Mouse (Mus musculus) liver, adult (tissue): ENCODE data around the gene Abcf3.

Experiments used
- GATA4 ChIP-seq: IDR thresholded peaks from 2 replicates; pipeline ENCODE4 v1.6.1; 2014; ENCODE audit warnings: mild to moderate bottlenecking, low read length; ENCODE audit not compliant: insufficient replicate concordance

Gene Abcf3

GRCm38 (mm10) chr16:20535296-20536080 lies 12.9 kb upstream of the Abcf3 start, which contains the start of gene Ap2m1:
Gene Ap2m1 (plus strand): TSS chr16:20535478.
- peak; percentile 31; the same call in 1 of the 2 replicates for TF ChIP-seq GATA4

DNA sequence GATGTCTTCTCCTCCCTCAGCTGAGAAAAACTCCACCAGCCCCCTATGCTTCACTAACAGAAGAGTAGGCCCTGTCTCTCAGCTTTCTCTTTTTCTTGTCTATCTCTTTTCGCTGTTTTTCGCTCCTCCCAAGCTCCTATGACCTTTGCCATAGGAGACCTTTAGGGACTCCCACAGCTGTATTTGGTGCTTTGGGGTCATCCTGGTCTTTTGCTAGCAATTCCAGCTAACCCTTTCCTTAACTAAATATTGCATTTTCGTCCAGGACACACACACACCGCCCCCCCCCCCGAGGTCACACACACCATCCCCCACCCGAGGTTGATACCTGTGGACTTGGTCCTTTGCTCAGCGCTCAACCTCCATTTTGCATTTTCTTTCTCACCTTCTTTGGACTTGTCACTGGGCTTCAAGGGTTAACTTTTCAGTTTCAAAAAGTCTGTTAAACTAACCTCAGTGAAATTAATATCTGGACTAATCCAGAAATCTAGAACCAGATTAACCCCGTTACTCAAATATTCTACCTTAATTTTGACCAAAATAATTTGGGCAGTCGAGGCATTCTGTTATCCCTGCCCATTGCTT lies 12.2 kb upstream of the Abcf3 start:
- no peak for TF ChIP-seq GATA4

GRCm38 (mm10) chr16:20537071-20537471 lies 11.3 kb upstream of the Abcf3 start:
- no peak for TF ChIP-seq GATA4

DNA sequence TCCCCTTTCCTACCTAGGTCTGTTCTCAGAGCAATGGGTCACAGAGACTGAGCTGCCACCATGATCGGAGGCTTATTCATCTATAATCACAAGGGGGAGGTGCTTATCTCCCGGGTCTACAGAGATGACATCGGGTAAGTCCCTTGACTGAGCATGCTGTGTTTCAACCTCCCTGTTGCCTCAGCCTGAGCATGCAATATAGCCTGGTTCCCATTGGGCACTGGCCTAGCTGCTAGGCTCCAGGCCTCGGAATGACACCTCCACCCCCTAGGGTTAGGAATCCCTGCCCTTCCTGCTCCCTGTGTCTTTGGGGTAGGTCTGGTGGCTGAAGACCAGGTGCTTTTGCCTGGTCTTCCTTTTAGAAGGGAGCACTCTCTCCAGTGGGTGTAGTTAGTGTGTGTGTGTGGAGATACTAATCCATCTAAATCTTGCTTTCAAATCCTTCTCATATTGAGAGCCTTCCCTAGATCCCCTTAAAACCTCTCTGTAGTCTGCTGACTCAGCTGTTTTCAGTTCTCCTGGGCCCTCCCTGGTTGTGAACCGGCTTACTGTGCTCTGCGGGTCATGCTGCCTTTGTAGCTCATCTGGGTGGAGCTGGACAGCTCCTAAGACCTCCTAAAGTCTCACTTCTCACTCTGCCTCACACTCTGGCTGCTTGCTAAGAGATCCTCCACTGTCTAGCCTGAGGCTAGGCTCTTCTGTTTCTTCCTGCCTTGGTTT lies 10.6 kb upstream of the Abcf3 start:
- TF ChIP-seq GATA4, result no peak

DNA sequence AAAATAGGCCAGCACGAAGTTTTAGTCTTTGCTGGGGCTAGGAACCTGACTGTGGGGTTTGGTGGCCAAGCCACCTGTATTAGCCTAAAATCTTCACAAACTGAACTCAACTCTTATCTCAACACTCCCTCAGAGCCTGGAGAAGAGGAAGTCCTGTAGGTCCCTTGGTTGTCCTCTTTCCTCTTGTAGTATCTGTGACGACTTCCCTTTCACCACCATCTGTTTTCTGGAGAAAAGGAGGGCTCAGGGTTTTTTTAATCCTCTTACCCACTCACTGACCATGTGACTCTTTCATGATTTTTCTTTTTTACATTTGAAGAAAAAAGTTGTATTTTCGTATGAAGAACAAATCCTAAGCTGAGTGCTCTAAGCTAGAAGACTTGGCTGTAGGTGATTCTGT lies 8.7 kb upstream of the Abcf3 start:
- no peak for TF ChIP-seq GATA4

DNA sequence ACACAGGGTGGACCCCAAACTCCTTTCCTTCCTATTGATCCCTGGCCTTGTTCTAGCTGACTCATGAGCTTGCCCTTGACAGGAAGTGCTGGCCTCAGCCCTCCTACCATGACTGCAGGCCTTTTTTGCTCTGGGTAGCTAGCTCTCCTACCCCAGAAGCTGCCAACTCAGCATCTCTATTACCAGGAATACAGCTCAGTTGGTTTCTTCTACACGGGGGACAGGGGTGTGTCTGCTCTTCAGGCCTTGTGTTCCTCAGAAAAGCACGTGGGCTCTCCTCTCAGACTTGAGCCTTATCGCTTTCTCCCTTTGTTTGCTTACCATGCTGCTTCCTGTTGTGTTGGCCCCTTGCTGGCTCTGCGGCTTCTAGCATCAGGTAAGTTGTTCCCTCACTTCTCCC lies 7.9 kb upstream of the Abcf3 start:
- no peak for TF ChIP-seq GATA4

DNA sequence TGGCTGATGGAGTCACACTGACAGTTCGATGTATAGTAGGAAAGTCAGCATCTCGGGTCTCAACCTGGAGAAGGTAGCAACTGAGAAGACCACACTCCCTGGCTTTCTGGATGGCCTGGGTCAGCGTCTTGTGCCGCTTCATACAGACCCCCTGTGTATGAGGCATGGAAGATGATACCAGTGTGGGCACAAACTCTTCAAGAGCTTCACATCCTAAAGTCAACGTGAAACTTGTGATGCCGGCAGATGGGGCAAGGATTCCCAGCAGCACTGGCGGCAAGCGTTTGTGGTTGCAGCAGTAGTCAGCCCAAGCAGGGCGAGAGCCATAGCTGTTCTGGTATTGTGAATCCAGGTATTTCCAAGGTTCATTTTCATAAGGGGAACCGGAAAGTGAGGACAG lies 2.7 kb upstream of the Abcf3 start:
- no peak for TF ChIP-seq GATA4

GRCm38 (mm10) chr16:20547423-20547822 lies 954 bp upstream of the Abcf3 start:
- no peak for TF ChIP-seq GATA4

DNA sequence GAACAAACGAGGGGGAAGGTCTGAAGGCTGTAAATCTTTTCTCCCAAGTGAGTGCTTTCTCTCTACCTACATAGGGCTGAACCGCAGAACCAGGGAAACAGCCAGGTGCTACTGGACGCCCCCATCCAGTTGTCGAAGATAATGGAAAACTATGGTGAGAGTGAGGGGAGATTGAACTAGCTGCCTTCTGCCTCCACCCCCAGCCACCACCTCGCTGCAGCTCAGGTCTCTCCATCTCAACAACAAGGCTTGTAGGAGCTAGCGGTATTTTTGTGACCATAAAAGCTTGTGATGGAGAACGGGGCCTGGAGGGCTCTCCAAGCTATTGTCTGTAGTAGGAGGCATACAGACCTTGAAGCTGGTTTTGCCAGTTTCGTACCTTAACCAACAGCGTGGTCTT lies 784 bp downstream of the Abcf3 start:
- no peak for TF ChIP-seq GATA4

GRCm38 (mm10) chr16:20551691-20552090 lies 3.3 kb downstream of the Abcf3 start:
- no peak for TF ChIP-seq GATA4

DNA sequence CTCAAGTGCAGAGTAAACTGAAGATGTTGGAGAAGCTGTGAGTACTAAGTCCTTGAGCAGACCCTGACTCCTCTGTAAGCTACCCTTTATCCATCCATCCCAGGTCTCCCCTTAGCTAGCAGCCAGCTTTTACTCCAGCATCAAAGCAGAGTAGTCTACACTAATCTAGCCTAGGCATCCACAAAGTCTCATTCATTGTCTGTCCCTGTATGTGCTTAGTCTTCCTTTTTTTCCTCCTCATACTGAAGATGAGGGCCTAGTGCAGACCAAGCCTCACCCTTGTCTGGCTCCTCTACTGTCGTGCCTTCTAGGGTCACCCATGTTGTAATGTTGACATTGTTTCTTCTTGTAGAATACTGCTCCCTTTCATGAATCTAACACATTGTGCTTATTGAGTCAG lies 4.2 kb downstream of the Abcf3 start:
- TF ChIP-seq GATA4, result no peak

DNA sequence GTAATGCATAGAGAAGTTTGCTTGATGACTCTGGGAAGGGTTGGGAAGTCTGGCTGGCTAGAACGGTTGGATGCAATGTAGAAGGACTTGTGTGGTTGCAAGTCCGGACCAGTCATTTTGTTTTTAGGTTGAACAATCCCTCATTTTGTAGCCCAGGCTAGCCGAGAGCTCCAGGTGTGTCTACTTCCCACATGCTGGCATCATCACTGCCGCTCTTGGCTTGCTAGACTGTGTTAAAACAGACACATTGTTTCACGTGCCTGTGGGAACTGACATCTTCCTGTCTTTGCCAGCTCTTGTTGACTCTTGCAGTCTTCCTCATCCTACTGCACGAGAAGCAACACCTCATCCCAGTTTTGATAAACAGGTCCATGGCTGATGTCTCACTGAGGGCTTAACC lies 6.6 kb downstream of the Abcf3 start:
- TF ChIP-seq GATA4, result no peak

DNA sequence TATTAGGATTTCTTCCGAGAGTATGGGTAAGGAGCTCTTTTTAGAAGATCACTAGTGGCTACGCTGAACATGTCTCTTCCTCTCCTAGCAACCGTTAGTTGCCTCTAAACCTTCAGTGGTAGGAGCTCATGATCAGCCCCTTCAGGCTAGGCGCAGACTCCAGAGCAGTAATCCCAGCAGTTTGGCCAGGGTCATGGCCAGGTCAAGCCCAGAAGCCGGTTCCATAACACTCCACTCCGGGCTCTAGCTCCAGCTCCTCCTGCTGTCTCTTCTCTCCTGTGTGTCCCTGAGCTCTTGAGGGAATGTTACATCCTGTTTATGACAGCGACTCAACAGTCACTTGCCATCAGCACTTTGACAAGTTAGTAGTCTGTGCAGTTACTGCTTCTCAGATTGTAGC lies 9.0 kb downstream of the Abcf3 start:
- no peak for TF ChIP-seq GATA4

DNA sequence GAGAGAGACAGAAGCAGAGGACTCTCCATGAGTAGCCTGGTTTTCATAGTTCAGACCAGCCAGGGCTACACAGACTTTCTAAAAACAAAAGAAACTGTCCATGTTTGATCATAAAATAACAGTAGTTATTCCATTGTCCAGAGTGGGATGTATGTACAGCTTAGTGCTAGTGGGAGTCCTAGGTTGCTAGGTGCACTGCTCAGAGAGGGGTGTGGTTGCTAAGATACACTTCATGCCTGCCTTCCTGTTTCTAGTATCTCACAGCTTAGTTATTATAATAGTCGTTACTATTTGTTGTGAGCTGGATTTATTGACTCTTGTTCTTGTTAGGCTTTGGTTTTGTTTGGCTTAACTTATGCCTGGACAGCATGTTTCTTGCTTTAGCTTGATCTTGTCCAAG lies 16.7 kb downstream of the Abcf3 start:
- TF ChIP-seq GATA4, result no peak

GRCm38 (mm10) chr16:20589366-20589938 lies 41.1 kb downstream of the Abcf3 start, which contains the start of gene Vwa5b2:
Gene Vwa5b2 (plus strand): TSS chr16:20589471.
- TF ChIP-seq GATA4, result no peak
